Mouse (Mus musculus): ENCODE results near the gene Armcx2.

DNA sequence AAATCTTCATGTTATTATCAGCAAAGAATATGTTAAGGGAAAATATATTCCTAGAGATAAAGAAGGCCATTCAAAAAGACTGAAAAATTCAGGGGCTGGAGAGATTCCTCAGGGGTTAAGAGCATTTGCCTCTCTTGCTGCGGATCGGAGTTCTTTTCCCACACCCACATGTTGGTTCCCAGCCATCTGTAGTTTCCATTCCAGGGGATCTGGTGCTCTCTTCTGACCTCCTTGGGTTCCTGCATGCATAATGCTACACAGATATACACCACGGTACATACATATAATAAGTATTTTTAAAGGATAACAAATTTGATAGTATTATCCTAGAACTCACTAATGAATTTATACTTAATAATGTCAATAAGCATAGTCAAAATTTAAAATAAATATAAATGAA is 21.5 kb upstream of the Armcx2 start:
- no peak for TF ChIP-seq POLR2A (IDR thresholded peaks at IDR 0.05; ENCODE audit: control insufficient read depth, low read depth, low read length)
- TF ChIP-seq CTCF (IDR thresholded peaks at IDR 0.05; ENCODE audit: control insufficient read depth, insufficient read depth, insufficient replicate concordance, low read depth, low read length), result no peak

All from testis, adult 2 months (tissue).